Mouse (Mus musculus) left cerebral cortex, adult 18-20 months (tissue): ENCODE measurements around the gene Ugp2. TPM values are rescaled to one million over a fixed set of nuclear protein-coding genes. Genes with fewer than 3 reads are reported as not detected.

Experiments used
- microRNA-seq, 2 experiments: library from miRNA; unstranded; fragments of <30 nt; microRNA quantifications; one replicate each; pipeline ENCODE4 v1.2.0; 2021
- total RNA-seq, 2 experiments: library from RNA; stranded (reverse); gene quantifications; 2 replicates each; pipeline ENCODE4 v1.2.3; 2021

Ugp2 gene
- total RNA-seq, 2 experiments from 2014 or later = 76.7 to 79.5 TPM

Small RNA genes lying within 50 kb of the gene (microRNA-seq; reads per million reads assigned to microRNA genes)
- gene Mir1933 = 0 to 0.21 reads per million in 2 experiments

Other genes with a start within 250 kb of the Ugp2 start
- gene Vps54, start 131.9 kb downstream of the Ugp2 start, total RNA-seq = 10 to 100 TPM; 28.2 to 30.8 TPM
- gene Wdpcp, start 201.0 kb upstream of the Ugp2 start, total RNA-seq = 10 to 100 TPM; 13.5 to 13.9 TPM
- gene Mdh1, start 201.2 kb upstream of the Ugp2 start, total RNA-seq = 100 to 1,000 TPM; 860 to 910 TPM